Mouse (Mus musculus) kidney, embryonic 15.5 days (tissue): ENCODE measurements at regions not wholly inside any gene's neighbourhood (a gene's known extent, or its start where the extent isn't known, plus 50 kb on each side); places are given as distances from the start of the nearest gene placed in this dataset.
A peak's percentile ranks its signal among the peaks of the same experiment; 100 is the strongest.

Source experiments
- ATAC-seq: fragments of 200-750 bp; cut with Nextera tagmentation; replicated peaks from 2 replicates; pipeline ENCODE4 v1.8.0; 2017; ENCODE audit warnings: moderate TSS enrichment; ENCODE audit not compliant: low FRiP score
- H3K27ac ChIP-seq: fragments of 300-500 bp; sonication (generic); 2 replicates; pipeline ENCODE4 v1.5.1; 2015; ENCODE audit warnings: mild to moderate bottlenecking, inconsistent platforms
- H3K27me3 ChIP-seq: fragments of 300-500 bp; sonication (generic); 2 replicates; pipeline ENCODE4 v1.6.1; 2015; ENCODE audit warnings: inconsistent platforms
- H3K36me3 ChIP-seq: fragments of 300-500 bp; sonication (generic); 2 replicates; pipeline ENCODE4 v1.6.1; 2015; ENCODE audit warnings: inconsistent platforms
- H3K4me1 ChIP-seq: fragments of 300-500 bp; sonication (generic); 2 replicates; pipeline ENCODE4 v1.6.1; 2015; ENCODE audit warnings: inconsistent platforms
- H3K4me2 ChIP-seq: fragments of 300-500 bp; sonication (generic); 2 replicates; pipeline ENCODE4 v1.6.1; 2015; ENCODE audit warnings: moderate library complexity, mild to moderate bottlenecking, inconsistent platforms
- H3K4me3 ChIP-seq: fragments of 300-500 bp; sonication (generic); replicated peaks from 2 replicates; pipeline ENCODE4 v1.5.1; 2015; ENCODE audit warnings: mild to moderate bottlenecking, inconsistent platforms
- H3K9ac ChIP-seq: fragments of 300-500 bp; sonication (generic); 2 replicates; pipeline ENCODE4 v1.6.1; 2015; ENCODE audit warnings: mild to moderate bottlenecking, inconsistent platforms
- H3K9me3 ChIP-seq: fragments of 300-500 bp; sonication (generic); replicated peaks from 2 replicates; pipeline ENCODE4 v1.6.1; 2016; ENCODE audit warnings: inconsistent platforms
- WGBS: fragments of 180-500 bp; shearing (Covaris S2); methylation state at CpG from one replicate; pipeline ENCODE4 v1.1.7; 2015; ENCODE audit warnings: mixed read lengths; 5-methylcytosine and 5-hydroxymethylcytosine counted together

GRCm38 (mm10) chr16:75663871-75664270, 71.2 kb downstream of the Rbm11 start:
- no peak for ATAC-seq
- WGBS, result 82% methylated on average over 3 of the region's 3 CpGs
- no peak overlapping the region for H3K9ac ChIP-seq
- H3K4me3 ChIP-seq, result no peak overlapping the region
- H3K36me3 ChIP-seq, result no peaks in the 10 kb centered on the region
- no peak overlapping the region for H3K4me2 ChIP-seq
- no peaks in the 10 kb centered on the region for H3K4me1 ChIP-seq
- no peak overlapping the region for H3K27ac ChIP-seq
- no peaks in the 10 kb centered on the region for H3K9me3 ChIP-seq
- no peaks in the 10 kb centered on the region for H3K27me3 ChIP-seq

- Histone ChIP-seq H3K27ac (no peak overlapping the region), H3K27me3 (no peaks in the 10 kb centered on the region), H3K9ac (no peak overlapping the region), H3K9me3 (no peaks in the 10 kb centered on the region), H3K4me3 (no peak overlapping the region), H3K36me3 (no peaks in the 10 kb centered on the region), H3K4me1 (no peaks in the 10 kb centered on the region), H3K4me2 (no peak overlapping the region)
- 90% methylated on average over 2 of the region's 2 CpGs for WGBS
- ATAC-seq, result no peak
These were observed 74.9 kb downstream of the Rbm11 start for GRCm38 (mm10) chr16:75667589-75667988.

GRCm38 (mm10) chr16:75672112-75672511, 79.5 kb downstream of the Rbm11 start:
- Histone ChIP-seq H3K9ac (no peak overlapping the region), H3K4me1 (no peaks in the 10 kb centered on the region), H3K9me3 (no peaks in the 10 kb centered on the region), H3K4me3 (no peak overlapping the region), H3K4me2 (no peak overlapping the region), H3K27me3 (no peaks in the 10 kb centered on the region), H3K27ac (no peak overlapping the region), H3K36me3 (no peaks in the 10 kb centered on the region)
- WGBS, result 86% methylated on average over 1 of the region's 1 CpGs
- ATAC-seq, result no peak

GRCm38 (mm10) chr16:75675871-75676270, 83.2 kb downstream of the Rbm11 start:
- no peak overlapping the region for H3K27ac ChIP-seq
- H3K4me1 ChIP-seq, result no peaks in the 10 kb centered on the region
- no peaks in the 10 kb centered on the region for H3K36me3 ChIP-seq
- H3K4me2 ChIP-seq, result no peak overlapping the region
- WGBS, result 69% methylated on average over 2 of the region's 2 CpGs
- no peak overlapping the region for H3K4me3 ChIP-seq
- no peaks in the 10 kb centered on the region for H3K27me3 ChIP-seq
- ATAC-seq, result 0 out of 2 replicates have a peak, but pooled peaks have one; percentile 66
- H3K9me3 ChIP-seq, result no peaks in the 10 kb centered on the region
- no peak overlapping the region for H3K9ac ChIP-seq

- Histone ChIP-seq H3K9me3 (no peaks in the 10 kb centered on the region), H3K36me3 (no peaks in the 10 kb centered on the region), H3K27ac (no peak overlapping the region), H3K27me3 (no peaks in the 10 kb centered on the region), H3K4me3 (no peak overlapping the region), H3K9ac (no peak overlapping the region), H3K4me2 (no peak overlapping the region), H3K4me1 (no peaks in the 10 kb centered on the region)
- no peak for ATAC-seq
- 48% methylated on average over 1 of the region's 1 CpGs for WGBS
These were observed 84.5 kb downstream of the Rbm11 start for GRCm38 (mm10) chr16:75677180-75677579.
